Mouse (Mus musculus): ENCODE measurements at regions not wholly inside any gene's neighbourhood (a gene's known extent, or its start where the extent isn't known, plus 50 kb on each side); places are given as distances from the start of the nearest gene placed in this dataset.
A peak's percentile ranks its signal among the peaks of the same experiment; 100 is the strongest.

DNA sequence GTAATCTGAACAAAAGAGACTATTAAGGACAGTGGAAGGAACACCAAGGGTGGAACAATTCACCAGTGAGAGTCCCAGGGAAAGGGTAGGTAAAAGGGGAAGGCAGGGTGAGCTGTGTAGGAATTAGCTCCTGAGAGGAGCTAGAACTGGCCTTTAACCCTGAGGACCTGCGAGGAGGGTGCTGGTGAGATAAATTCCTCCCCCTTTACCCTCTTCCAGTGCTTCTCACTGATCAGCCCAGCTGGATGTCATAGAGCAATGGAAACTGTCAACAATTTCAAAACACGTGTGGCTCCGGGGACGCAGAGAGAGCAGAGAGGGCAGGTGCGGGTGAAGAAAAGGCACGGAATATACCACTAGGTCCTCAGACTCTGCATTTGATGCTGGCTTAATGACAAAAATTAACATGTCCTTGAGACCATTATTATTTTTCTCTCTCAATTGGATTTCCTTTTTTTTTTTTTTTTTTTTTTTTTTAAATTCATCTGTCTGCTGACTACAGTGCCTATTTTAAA is 107.7 kb upstream of the Spats2l start:
- DNase-seq: no peak

DNA sequence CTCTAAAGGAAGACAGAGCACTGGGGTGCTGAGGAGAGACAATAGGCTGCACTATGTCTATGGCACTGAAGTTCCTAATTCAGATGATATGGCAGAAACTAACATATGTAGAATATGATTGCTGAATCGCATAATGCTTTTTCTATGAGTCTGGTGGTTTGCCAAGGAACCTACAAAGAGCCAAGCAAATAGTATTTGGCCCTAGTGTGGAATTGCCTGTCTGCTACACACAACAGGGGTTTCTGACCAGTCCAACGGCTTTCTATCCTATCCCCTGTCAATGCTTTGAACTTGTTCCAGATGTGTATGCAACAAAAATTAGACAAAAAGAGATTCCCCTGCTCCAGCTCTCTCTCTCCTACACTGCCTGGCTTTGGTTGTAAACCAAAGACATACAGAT is 100.5 kb upstream of the Spats2l start:
- DNase-seq: no peak

DNA sequence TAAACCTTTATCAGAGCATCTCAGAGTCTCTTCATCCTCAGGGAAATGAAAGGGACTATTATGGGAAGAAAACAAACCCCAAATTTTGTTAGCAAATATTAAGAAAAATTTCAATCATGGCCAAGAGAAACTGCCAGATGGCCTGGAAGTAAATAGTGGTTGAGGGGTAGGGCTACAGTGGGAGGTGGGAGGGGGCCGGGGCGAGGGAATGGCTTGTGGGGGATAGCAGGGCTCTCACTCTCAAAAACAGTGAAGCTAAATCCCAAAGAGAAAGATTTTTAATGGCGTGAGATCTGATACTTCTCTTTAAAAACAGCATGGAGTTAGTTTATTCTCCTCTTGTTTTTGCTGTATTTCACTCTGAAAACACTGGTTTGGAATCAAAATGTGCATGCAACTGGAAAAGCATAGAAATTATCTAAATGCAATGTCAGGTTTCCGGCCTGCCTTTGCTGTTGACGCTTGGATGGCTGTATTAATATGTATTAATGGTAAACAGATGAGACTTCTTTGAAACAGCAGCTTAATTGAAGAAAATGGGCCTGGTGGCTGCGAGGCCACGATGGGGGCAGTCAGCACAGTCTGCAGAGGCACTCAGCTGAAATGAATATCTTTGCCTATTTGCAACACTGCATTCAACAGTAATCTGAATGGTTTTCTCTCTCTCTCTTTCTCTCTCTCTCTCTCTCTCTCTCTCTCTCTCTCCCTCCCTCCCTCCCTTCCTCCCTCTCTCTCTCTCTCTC is 99.8 kb upstream of the Spats2l start:
- no peak for DNase-seq

DNA sequence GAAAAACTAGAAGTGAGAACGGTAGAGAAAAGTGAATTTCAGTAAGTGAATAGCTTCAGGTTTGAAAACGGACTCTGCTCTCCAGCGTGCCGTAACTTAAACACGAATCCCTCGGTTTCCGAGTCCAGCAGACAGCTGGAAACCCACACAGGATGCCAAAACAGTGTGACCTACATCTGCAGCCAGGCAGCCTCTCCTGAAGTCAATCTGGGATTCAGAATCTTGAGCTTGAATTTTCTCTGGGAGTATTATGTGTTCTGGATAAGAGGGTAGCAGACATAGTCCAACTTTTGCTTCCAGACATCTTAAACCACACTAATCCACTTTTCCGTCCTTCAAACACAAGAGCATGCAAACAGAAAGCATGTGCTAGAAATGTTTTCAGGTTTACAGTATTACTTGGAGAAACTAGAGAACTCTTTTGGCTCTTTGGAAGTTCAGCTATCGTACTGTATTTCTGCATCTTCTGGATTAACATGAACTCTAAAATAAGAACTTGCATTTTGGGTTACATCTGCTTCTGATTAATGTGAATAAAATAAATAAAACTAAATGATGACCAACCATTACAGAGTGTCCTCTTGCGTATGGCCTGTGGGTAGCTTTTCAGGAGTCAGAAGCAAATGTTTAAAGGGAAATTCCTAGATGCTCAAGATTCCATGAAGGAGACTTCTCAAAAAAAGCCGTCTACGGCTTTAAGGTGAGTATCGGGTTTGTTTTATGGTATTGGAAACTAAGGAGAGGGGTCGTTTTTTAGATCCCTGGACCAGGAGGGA is 89.4 kb upstream of the Spats2l start:
- DNase-seq: no peak

DNA sequence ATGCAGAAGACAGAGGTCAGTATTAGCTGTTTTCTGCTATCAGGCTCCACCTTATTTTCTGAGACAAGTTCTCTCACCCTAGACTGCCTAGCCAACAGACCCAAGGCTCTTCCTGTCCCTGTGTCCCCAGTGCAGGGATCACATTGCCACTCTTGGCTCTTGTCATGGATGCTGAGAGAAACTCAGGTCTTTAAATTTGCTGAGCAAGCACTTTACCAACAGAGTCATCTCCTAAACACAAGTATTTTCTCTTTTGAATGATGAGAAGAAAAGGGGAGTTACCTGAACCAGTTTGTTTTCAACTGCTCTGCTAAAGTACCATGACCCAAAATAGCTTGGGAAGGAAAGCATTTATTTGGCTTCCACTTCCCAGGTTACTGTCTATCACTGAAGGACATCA is 84.7 kb upstream of the Spats2l start:
- DNase-seq: no peak

- no peak for DNase-seq
Observed at GRCm38 (mm10) chr1:57707906-57708305, 66.1 kb upstream of the Spats2l start.

DNA sequence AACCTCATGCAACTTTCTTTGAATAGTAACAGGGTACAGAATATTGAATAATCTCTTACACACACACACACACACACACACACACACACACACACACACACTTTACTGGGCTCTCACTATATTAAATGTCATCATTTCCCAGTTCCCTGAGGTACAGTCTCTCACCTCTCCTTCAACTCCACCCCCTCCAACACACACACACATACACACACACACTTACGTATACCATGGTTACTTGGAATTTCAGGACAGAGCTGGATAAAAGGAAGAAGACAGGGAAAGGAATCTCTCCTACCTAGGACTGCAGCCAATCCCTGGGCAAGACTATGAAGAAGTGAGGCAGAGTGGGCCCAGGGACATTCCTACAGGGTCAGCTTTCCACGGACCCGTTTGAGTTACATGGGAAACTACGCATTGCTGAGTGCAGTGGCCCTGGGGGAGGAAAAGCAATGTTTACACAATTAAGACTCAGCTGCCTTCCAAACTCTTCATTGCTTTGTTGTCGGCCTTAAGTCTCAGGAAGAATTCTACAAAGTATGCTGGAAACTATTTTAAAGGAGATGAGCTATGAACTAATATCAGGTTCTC is 61.0 kb upstream of the Spats2l start:
- no peak for DNase-seq

- peak; percentile 5 for DNase-seq
Observed at GRCm38 (mm10) chr1:57717139-57717800, 56.7 kb upstream of the Spats2l start.

DNA sequence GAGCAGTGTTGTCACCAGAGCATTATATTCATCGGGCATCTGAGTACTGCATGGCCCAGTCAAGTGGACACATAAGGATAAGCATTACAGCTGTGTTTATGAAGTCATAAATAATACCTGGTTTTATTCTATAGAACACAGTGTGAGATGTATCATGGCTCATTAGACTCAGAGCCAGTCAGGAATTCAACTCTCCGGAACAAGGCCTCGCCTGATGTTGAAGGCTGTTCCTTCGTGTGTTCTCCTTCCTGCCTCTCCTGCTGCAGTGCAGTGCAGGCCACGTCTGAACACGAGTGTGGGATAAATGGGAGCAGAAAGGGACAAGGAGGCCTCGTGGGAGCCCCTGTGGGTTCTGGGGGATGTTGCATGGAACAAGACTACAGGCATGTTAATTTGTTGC is 55.6 kb upstream of the Spats2l start:
- no peak for DNase-seq
